Mouse (Mus musculus): Measurements from ENCODE around the gene Arl10.

GRCm38 (mm10) chr13:54596107-54596690 lies 21.4 kb downstream of the Arl10 start:
- TF ChIP-seq CTCF (IDR thresholded peaks at IDR 0.05; ENCODE audit: insufficient read depth, low read length) (no peak), POLR2A (IDR thresholded peaks at IDR 0.05; ENCODE audit: borderline replicate concordance, extremely low read depth, low read depth, low read length) (no peak)
